Mouse (Mus musculus): ENCODE measurements around the gene Plcl1. TPM values are rescaled to one million over a fixed set of nuclear protein-coding genes. Genes with fewer than 3 reads are reported as not detected.

Plcl1 gene
- total RNA-seq, 2 experiments from 2014 or later: 7.4 to 7.7 TPM

- no peak for DNase-seq
Measured at GRCm38 (mm10) chr1:55525100-55525499, 119.4 kb downstream of the Plcl1 start.

GRCm38 (mm10) chr1:55525748-55526147 is 120.0 kb downstream of the Plcl1 start:
- DNase-seq: no peak

GRCm38 (mm10) chr1:55528547-55529304 is 123.0 kb downstream of the Plcl1 start:
- DNase-seq: no peak

GRCm38 (mm10) chr1:55533823-55534222 is 128.1 kb downstream of the Plcl1 start:
- DNase-seq: no peak

- DNase-seq: no peak
Measured at GRCm38 (mm10) chr1:55554405-55554804, 148.7 kb downstream of the Plcl1 start.

- no peak for DNase-seq
Measured at GRCm38 (mm10) chr1:55557960-55558359, 152.2 kb downstream of the Plcl1 start.

GRCm38 (mm10) chr1:55558409-55558808 is 152.7 kb downstream of the Plcl1 start:
- no peak for DNase-seq

GRCm38 (mm10) chr1:55559998-55560397 is 154.3 kb downstream of the Plcl1 start:
- no peak for DNase-seq

- DNase-seq: no peak
Measured at GRCm38 (mm10) chr1:55565933-55566332, 160.2 kb downstream of the Plcl1 start.

GRCm38 (mm10) chr1:55567801-55568360 is 162.2 kb downstream of the Plcl1 start:
- no peak for DNase-seq

- no peak for DNase-seq
Measured at GRCm38 (mm10) chr1:55570225-55570624, 164.5 kb downstream of the Plcl1 start.

GRCm38 (mm10) chr1:55571399-55571798 is 165.7 kb downstream of the Plcl1 start:
- DNase-seq: no peak

- DNase-seq: no peak
Measured at GRCm38 (mm10) chr1:55572202-55572601, 166.5 kb downstream of the Plcl1 start.

GRCm38 (mm10) chr1:55572664-55573063 is 166.9 kb downstream of the Plcl1 start:
- no peak for DNase-seq

GRCm38 (mm10) chr1:55575916-55576315 is 170.2 kb downstream of the Plcl1 start:
- DNase-seq: peak; percentile 27

- DNase-seq: no peak
Measured at GRCm38 (mm10) chr1:55581752-55582151, 176.0 kb downstream of the Plcl1 start.

- DNase-seq: no peak
Measured at GRCm38 (mm10) chr1:55585441-55585840, 179.7 kb downstream of the Plcl1 start.

- no peak for DNase-seq
Measured at GRCm38 (mm10) chr1:55588090-55588489, 182.4 kb downstream of the Plcl1 start.

- DNase-seq: no peak
Measured at GRCm38 (mm10) chr1:55590047-55590446, 184.3 kb downstream of the Plcl1 start.

GRCm38 (mm10) chr1:55600496-55600895 is 194.8 kb downstream of the Plcl1 start:
- DNase-seq: peak; percentile 15

GRCm38 (mm10) chr1:55604593-55604992 is 198.9 kb downstream of the Plcl1 start:
- DNase-seq: no peak

GRCm38 (mm10) chr1:55605450-55605849 is 199.7 kb downstream of the Plcl1 start:
- no peak for DNase-seq

GRCm38 (mm10) chr1:55605956-55606355 is 200.2 kb downstream of the Plcl1 start:
- no peak for DNase-seq

- no peak for DNase-seq
Measured at GRCm38 (mm10) chr1:55606405-55606804, 200.7 kb downstream of the Plcl1 start.

All from gastrocnemius, postnatal 10 days (tissue).